ENCODE assay signal across 8 mouse cellular contexts in the genomic region with DNA sequence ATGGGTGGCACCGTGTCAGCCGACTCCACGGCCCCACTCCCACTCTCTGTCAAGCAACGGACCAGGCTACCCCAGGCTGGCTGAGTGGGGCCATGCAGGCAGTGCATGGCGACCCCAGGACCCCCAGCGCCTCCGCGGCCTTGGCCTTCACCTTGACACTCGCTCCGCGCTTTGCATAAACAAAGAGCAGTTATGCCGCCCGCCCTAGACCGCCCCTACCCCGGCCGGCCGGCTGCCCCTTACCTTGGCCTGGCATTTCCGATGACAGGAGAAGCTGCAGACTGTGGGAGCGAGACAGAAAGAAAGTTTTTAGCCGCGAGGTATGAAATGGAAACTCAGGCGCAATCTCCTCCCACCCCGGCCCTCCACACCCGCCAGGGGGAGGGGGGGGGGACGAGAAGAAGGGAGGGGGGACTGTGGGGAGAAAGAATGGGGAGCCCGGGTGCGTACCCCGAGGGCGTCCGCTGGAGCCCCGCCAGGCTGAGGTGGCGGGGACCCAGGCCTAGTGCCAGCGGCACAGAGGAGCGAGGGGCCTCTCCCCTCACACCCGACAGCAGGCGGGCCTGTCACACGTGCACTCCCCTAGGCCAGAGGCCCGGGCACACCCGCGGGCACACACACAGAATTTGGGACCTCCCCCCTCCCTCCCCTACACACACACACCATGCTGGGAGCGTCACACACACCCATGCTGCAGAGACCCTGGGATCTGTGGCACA. TPM values are rescaled to one million over a fixed set of nuclear protein-coding genes. Genes with fewer than 3 reads are reported as not detected.
DNase-seq lines count a peak whose midpoint lies in the region; ATAC-seq lines count a peak whose summit lies in the region.

No protein-coding gene starts in this region.

- H3K36me3 ChIP-seq in embryonic facial prominence, embryonic 12.5 days: peaks cover 1% of the 10 kb centered on the region; the same call in 1 of the 2 replicates
- H3K36me3 ChIP-seq in hindbrain, embryonic 12.5 days: no peaks in the 10 kb centered on the region
- H3K36me3 ChIP-seq in lung, embryonic 15.5 days: no peaks in the 10 kb centered on the region
- no peaks in the 10 kb centered on the region for H3K36me3 ChIP-seq in stomach, embryonic 14.5 days (ENCODE audit: control insufficient read depth, insufficient read depth, low read length)

- H3K27ac ChIP-seq in embryonic facial prominence, embryonic 12.5 days: peak overlapping the region; percentile 85
- peak overlapping the region; percentile 35 for H3K27ac ChIP-seq in hindbrain, embryonic 12.5 days
- H3K27ac ChIP-seq in lung, embryonic 15.5 days: peak overlapping the region; percentile 84
- no peak overlapping the region for H3K27ac ChIP-seq in stomach, embryonic 14.5 days (ENCODE audit: low read length)

- 5% methylated on average over 39 of the region's 41 CpGs for WGBS in embryonic facial prominence, embryonic 12.5 days
- WGBS in hindbrain, embryonic 12.5 days: 7% methylated on average over 30 of the region's 41 CpGs
- 2% methylated on average over 37 of the region's 41 CpGs for WGBS in lung, embryonic 15.5 days
- WGBS in stomach, embryonic 14.5 days: 4% methylated on average over 40 of the region's 41 CpGs

- no peaks in the 10 kb centered on the region for H3K9me3 ChIP-seq in embryonic facial prominence, embryonic 12.5 days
- no peaks in the 10 kb centered on the region for H3K9me3 ChIP-seq in hindbrain, embryonic 12.5 days (replicated peaks)
- no peaks in the 10 kb centered on the region for H3K9me3 ChIP-seq in lung, embryonic 15.5 days
- H3K9me3 ChIP-seq in stomach, embryonic 14.5 days (ENCODE audit: control insufficient read depth, low read depth, low read length): no peaks in the 10 kb centered on the region

- peaks cover 33% of the 10 kb centered on the region for H3K4me1 ChIP-seq in embryonic facial prominence, embryonic 12.5 days
- H3K4me1 ChIP-seq in hindbrain, embryonic 12.5 days: peaks cover 18% of the 10 kb centered on the region
- H3K4me1 ChIP-seq in lung, embryonic 15.5 days: peaks cover 45% of the 10 kb centered on the region
- peaks cover 16% of the 10 kb centered on the region; the same call in 1 of the 2 replicates for H3K4me1 ChIP-seq in stomach, embryonic 14.5 days (ENCODE audit: control insufficient read depth, insufficient read depth, low read length)

- DNase-seq in kidney, adult 9 months: peak; percentile 53
- DNase-seq in kidney, postnatal 4 days: no peak
- DNase-seq in cerebellum, adult 9-10 months: no peak
- no peak for DNase-seq in ovary, postnatal 14 days (ENCODE audit: low spot score)

- H3K27me3 ChIP-seq in embryonic facial prominence, embryonic 12.5 days: no peaks in the 10 kb centered on the region
- H3K27me3 ChIP-seq in hindbrain, embryonic 12.5 days: peaks cover 25% of the 10 kb centered on the region
- H3K27me3 ChIP-seq in lung, embryonic 15.5 days: no peaks in the 10 kb centered on the region
- H3K27me3 ChIP-seq in stomach, embryonic 14.5 days (ENCODE audit: control insufficient read depth, insufficient read depth, low read length): no peaks in the 10 kb centered on the region

- peak overlapping the region; percentile 65 for H3K9ac ChIP-seq in embryonic facial prominence, embryonic 12.5 days
- H3K9ac ChIP-seq in hindbrain, embryonic 12.5 days: peak overlapping the region; percentile 46
- H3K9ac ChIP-seq in lung, embryonic 15.5 days: peak overlapping the region; percentile 67
- H3K9ac ChIP-seq in stomach, embryonic 14.5 days (replicated peaks; ENCODE audit: low read depth, low read length): peak overlapping the region; percentile 33

- H3K4me2 ChIP-seq in embryonic facial prominence, embryonic 12.5 days (replicated peaks): peak overlapping the region; percentile 91
- H3K4me2 ChIP-seq in hindbrain, embryonic 12.5 days (replicated peaks): peak overlapping the region; percentile 62
- peak overlapping the region; percentile 93 for H3K4me2 ChIP-seq in lung, embryonic 15.5 days
- peak overlapping the region; percentile 94 for H3K4me2 ChIP-seq in stomach, embryonic 14.5 days (replicated peaks; ENCODE audit: low read depth, low read length)

- H3K4me3 ChIP-seq in embryonic facial prominence, embryonic 12.5 days: peak overlapping the region; percentile 37
- peak overlapping the region; percentile 30 for H3K4me3 ChIP-seq in hindbrain, embryonic 12.5 days
- peak overlapping the region; percentile 53 for H3K4me3 ChIP-seq in lung, embryonic 15.5 days
- peak overlapping the region; percentile 38 for H3K4me3 ChIP-seq in stomach, embryonic 14.5 days (ENCODE audit: low read depth, low read length)

- peak; percentile 76 for ATAC-seq in embryonic facial prominence, embryonic 12.5 days (ENCODE audit: insufficient number of reproducible peaks, insufficient read depth, low FRiP score, low TSS enrichment)
- ATAC-seq in hindbrain, embryonic 12.5 days (ENCODE audit: low FRiP score): peak; percentile 63
- ATAC-seq in lung, embryonic 15.5 days (ENCODE audit: borderline replicate concordance, extremely low read depth, low FRiP score, low TSS enrichment): peak; percentile 77
- ATAC-seq in stomach, embryonic 14.5 days (ENCODE audit: insufficient number of reproducible peaks, insufficient read depth, low FRiP score, low read depth): peak; percentile 56

RNA-seq across cellular contexts. Expression of gene Tns1, which starts 55.7 kb away (rescaled TPM):
- polyA plus RNA-seq in embryonic facial prominence, embryonic 12.5 days (2016; fragmentation: Nextera tagmentation; extraction: Ambion mirVana): 38.8 and 39.4 TPM in 2 replicates
- polyA plus RNA-seq in hindbrain, embryonic 12.5 days (2016; fragmentation: Nextera tagmentation; extraction: Ambion mirVana): 26.1 and 28.3 TPM in 2 replicates
- 104 and 130 TPM in 2 replicates for polyA plus RNA-seq in lung, embryonic 15.5 days (2015; fragmentation: Nextera tagmentation; extraction: Ambion mirVana)
- 35.3 and 37.9 TPM in 2 replicates for polyA plus RNA-seq in stomach, embryonic 14.5 days (2014; fragmentation: Nextera tagmentation; extraction: Ambion mirVana)

RNA-seq across cellular contexts. Expression of gene Rufy4, which starts 56.8 kb away (rescaled TPM):
- 0.22 and 0.26 TPM in 2 replicates for polyA plus RNA-seq in embryonic facial prominence, embryonic 12.5 days (2016; fragmentation: Nextera tagmentation; extraction: Ambion mirVana)
- polyA plus RNA-seq in hindbrain, embryonic 12.5 days (2016; fragmentation: Nextera tagmentation; extraction: Ambion mirVana): 0.46 and 0.60 TPM in 2 replicates
- 0.35 and 0.41 TPM in 2 replicates for polyA plus RNA-seq in lung, embryonic 15.5 days (2015; fragmentation: Nextera tagmentation; extraction: Ambion mirVana)
- 0.25 and 0.26 TPM in 2 replicates for polyA plus RNA-seq in stomach, embryonic 14.5 days (2014; fragmentation: Nextera tagmentation; extraction: Ambion mirVana)
